Mouse (Mus musculus) cortical plate, adult 2 months (tissue): ENCODE measurements around the gene Gm16867.
"Not testable (repeated sequence)": the region's sequence is repeated elsewhere in the genome, so short reads cannot be mapped to it uniquely, and the experiment has no call there.

Experiments
- CTCF ChIP-seq: fragments of 200-500 bp; IDR thresholded peaks from 2 replicates; pipeline ENCODE4 v1.5.1; 2011; ENCODE audit warnings: mild to moderate bottlenecking, control low read depth, low read length; ENCODE audit not compliant: insufficient read depth; ENCODE audit errors: extremely low read depth
- POLR2A ChIP-seq: fragments of 200-500 bp; IDR thresholded peaks from 2 replicates; pipeline ENCODE4 v1.6.1; 2011; ENCODE audit warnings: mild to moderate bottlenecking, low read length, control low read depth; ENCODE audit not compliant: insufficient read depth; ENCODE audit errors: extremely low read depth

GRCm38 (mm10) chr14:69494946-69495345 is 8.2 kb downstream of the Gm16867 start:
- not testable (repeated sequence) for TF ChIP-seq CTCF, POLR2A
